Mouse (Mus musculus) C2C12 (cell line): ENCODE measurements around the gene Pdzd3.

Experiments used
- CTCF ChIP-seq: IDR thresholded peaks from one replicate; pipeline ENCODE4 v1.5.1; 2011; ENCODE audit not compliant: control insufficient read depth, insufficient read depth, insufficient read length
- MAX ChIP-seq: IDR thresholded peaks from one replicate; pipeline ENCODE4 v1.6.1; 2011; ENCODE audit warnings: mild to moderate bottlenecking, control low read depth
- MYOD1 ChIP-seq: IDR thresholded peaks from one replicate; pipeline ENCODE4 v1.6.1; 2011; ENCODE audit warnings: low read depth; ENCODE audit not compliant: control insufficient read depth, insufficient read length

- TF ChIP-seq CTCF (no peak), MYOD1 (no peak), MAX (no peak)
These were observed 10.1 kb upstream of the Pdzd3 start for GRCm38 (mm10) chr9:44261388-44261787.
